Mouse (Mus musculus): Measurements from ENCODE around the gene Rbm4b. TPM values are rescaled to one million over a fixed set of nuclear protein-coding genes. Genes with fewer than 3 reads are reported as not detected.

Gene Rbm4b
- polyA plus RNA-seq, 1 experiment from 2014 or later = 155 TPM

GRCm38 (mm10) chr19:4786313-4786712, 30.0 kb downstream of the Rbm4b start:
- H3K4me1 ChIP-seq = peaks cover 33% of the 10 kb centered on the region
- H3K9ac ChIP-seq = no peak overlapping the region
- no peaks in the 10 kb centered on the region for H3K27me3 ChIP-seq
- no peak overlapping the region for H3K27ac ChIP-seq
- no peaks in the 10 kb centered on the region for H3K9me3 ChIP-seq (replicated peaks)
- H3K36me3 ChIP-seq = peaks cover 72% of the 10 kb centered on the region
- H3K4me3 ChIP-seq = no peak overlapping the region
- WGBS = 97% methylated on average over 2 of the region's 2 CpGs
- H3K4me2 ChIP-seq (replicated peaks) = no peak overlapping the region
- ATAC-seq (ENCODE audit: low FRiP score) = no peak

GRCm38 (mm10) chr19:4793281-4793830, 37.1 kb downstream of the Rbm4b start:
- H3K27ac ChIP-seq = peak overlapping the region; percentile 80
- H3K27me3 ChIP-seq = no peaks in the 10 kb centered on the region
- no peaks in the 10 kb centered on the region for H3K9me3 ChIP-seq (replicated peaks)
- peaks cover 40% of the 10 kb centered on the region for H3K4me1 ChIP-seq
- 3% methylated on average over 16 of the region's 16 CpGs for WGBS
- H3K4me3 ChIP-seq = peak overlapping the region; percentile 73
- H3K4me2 ChIP-seq (replicated peaks) = peak overlapping the region; percentile 68
- peak overlapping the region; percentile 79 for H3K9ac ChIP-seq
- H3K36me3 ChIP-seq = peaks cover 31% of the 10 kb centered on the region
- peak; percentile 57; the same call in 1 of the 2 replicates for ATAC-seq (ENCODE audit: low FRiP score)

DNA sequence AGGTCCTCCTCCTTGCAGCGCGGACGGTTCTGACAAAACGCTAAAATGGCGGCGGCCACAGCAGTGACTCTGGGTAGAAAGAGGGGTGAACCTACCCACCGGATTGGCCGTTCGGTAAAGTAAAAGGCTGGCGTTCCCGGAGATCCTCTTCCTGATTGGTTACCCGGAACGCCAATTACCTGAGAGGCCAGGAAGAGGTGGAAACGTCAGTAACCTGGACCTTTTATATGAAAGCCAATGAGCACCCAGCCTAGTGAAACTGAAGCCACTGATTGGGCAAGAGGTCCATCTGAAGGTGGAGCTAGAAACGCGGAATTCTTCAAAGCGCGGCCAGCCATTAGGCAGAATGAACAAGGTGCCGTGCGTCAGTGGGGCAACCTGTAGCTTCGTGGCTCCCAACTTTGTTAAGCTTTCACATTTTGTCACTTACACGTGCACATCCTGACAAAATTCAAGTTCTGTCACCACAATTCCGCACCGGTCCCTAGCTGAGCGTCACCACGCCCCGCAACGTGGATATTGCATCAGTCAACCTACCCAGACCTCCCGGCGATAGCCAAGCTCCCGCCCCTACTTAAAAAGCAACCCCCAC, 37.6 kb downstream of the Rbm4b start, which contains the start of gene Rbm4:
Gene Rbm4 (minus strand): TSS at position 71 of the 592 bp plus-strand sequence.
- H3K36me3 ChIP-seq = peaks cover 35% of the 10 kb centered on the region
- peaks cover 39% of the 10 kb centered on the region for H3K4me1 ChIP-seq
- peak; percentile 99 for ATAC-seq (ENCODE audit: low FRiP score)
- H3K9me3 ChIP-seq (replicated peaks) = no peaks in the 10 kb centered on the region
- peak within 1 kb of the TSS; percentile 80 for H3K27ac ChIP-seq
- H3K4me2 ChIP-seq (replicated peaks) = peak within 1 kb of the TSS; percentile 68
- peak within 1 kb of the TSS; percentile 79 for H3K9ac ChIP-seq
- H3K27me3 ChIP-seq = no peaks in the 10 kb centered on the region
- peak within 1 kb of the TSS; percentile 73 for H3K4me3 ChIP-seq
- under 1% methylated on average over 31 of the region's 31 CpGs for WGBS

DNA sequence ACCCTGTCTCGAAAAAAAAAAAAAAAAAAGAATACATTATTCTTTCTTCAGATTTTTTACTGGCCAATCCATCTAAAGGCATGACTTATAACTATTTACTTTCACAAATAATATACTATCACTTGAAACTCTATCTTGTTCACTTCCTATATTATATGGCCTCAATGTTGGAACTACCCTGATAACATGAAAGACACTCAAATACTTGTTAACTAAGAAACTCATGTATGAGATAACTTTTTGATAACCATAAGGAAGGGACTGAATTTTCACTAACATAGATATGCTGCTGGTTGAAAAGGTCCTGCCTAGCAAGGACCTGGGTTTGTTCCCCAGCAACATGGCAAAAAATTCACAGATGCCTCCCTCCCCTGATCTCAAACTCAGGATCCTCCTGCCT, 39.6 kb downstream of the Rbm4b start:
- Histone ChIP-seq H3K4me3 (no peak overlapping the region), H3K4me2 (replicated peaks) (no peak overlapping the region), H3K27ac (no peak overlapping the region), H3K36me3 (peaks cover 46% of the 10 kb centered on the region), H3K4me1 (peaks cover 20% of the 10 kb centered on the region), H3K27me3 (no peaks in the 10 kb centered on the region), H3K9ac (no peak overlapping the region), H3K9me3 (replicated peaks) (no peaks in the 10 kb centered on the region)
- WGBS = 69% methylated on average over 1 of the region's 1 CpGs
- no peak for ATAC-seq (ENCODE audit: low FRiP score)

- H3K4me3 ChIP-seq = no peak overlapping the region
- H3K9ac ChIP-seq = no peak overlapping the region
- H3K27ac ChIP-seq = no peak overlapping the region
- H3K36me3 ChIP-seq = peaks cover 53% of the 10 kb centered on the region
- H3K4me2 ChIP-seq (replicated peaks) = no peak overlapping the region
- H3K9me3 ChIP-seq (replicated peaks) = no peaks in the 10 kb centered on the region
- H3K27me3 ChIP-seq = no peaks in the 10 kb centered on the region
- WGBS = 98% methylated on average over 2 of the region's 2 CpGs
- peaks cover 5% of the 10 kb centered on the region for H3K4me1 ChIP-seq
- ATAC-seq (ENCODE audit: low FRiP score) = no peak
Observed at GRCm38 (mm10) chr19:4797846-4798245, 41.5 kb downstream of the Rbm4b start.

GRCm38 (mm10) chr19:4799083-4799482, 42.8 kb downstream of the Rbm4b start:
- H3K36me3 ChIP-seq = peaks cover 65% of the 10 kb centered on the region
- H3K4me3 ChIP-seq = no peak overlapping the region
- H3K9ac ChIP-seq = no peak overlapping the region
- peaks cover 13% of the 10 kb centered on the region for H3K4me1 ChIP-seq
- no peak overlapping the region for H3K27ac ChIP-seq
- H3K9me3 ChIP-seq (replicated peaks) = no peaks in the 10 kb centered on the region
- whole genome bisulfite sequencing = 96% methylated on average over 5 of the region's 5 CpGs
- no peak for ATAC-seq (ENCODE audit: low FRiP score)
- H3K27me3 ChIP-seq = no peaks in the 10 kb centered on the region
- no peak overlapping the region for H3K4me2 ChIP-seq (replicated peaks)

- Histone ChIP-seq H3K27me3 (no peaks in the 10 kb centered on the region), H3K4me1 (peaks cover 9% of the 10 kb centered on the region; the same call in 1 of the 2 replicates), H3K4me2 (replicated peaks) (no peak overlapping the region), H3K9ac (no peak overlapping the region), H3K36me3 (peaks cover 59% of the 10 kb centered on the region), H3K4me3 (no peak overlapping the region), H3K27ac (no peak overlapping the region), H3K9me3 (replicated peaks) (no peaks in the 10 kb centered on the region)
- 90% methylated on average over 7 of the region's 7 CpGs for WGBS
- ATAC-seq (ENCODE audit: low FRiP score) = no peak; the same call in 1 of the 2 replicates
Observed at GRCm38 (mm10) chr19:4802691-4803091, 46.4 kb downstream of the Rbm4b start.

DNA sequence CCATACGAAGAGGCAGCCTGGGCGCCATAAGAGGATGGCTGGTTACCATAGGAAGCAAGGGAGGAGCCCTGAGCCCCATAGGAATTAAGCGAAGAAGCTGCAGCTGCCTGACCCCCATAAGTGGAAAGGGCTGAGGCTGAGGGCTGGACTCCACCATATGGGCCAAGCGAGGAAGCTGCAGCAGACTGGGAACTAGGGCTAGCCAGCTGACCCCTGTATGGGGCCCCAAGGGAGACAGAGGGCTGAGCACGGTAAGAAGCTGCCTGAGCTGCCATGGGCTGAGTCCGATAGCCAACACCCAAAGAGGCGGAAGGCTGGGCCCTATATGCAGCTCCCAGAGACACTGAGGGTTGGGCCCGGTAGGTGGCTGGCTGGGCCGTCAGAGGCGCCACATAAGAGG, 47.0 kb downstream of the Rbm4b start:
- Histone ChIP-seq H3K9ac (no peak overlapping the region), H3K4me3 (no peak overlapping the region), H3K27ac (no peak overlapping the region), H3K4me2 (replicated peaks) (no peak overlapping the region), H3K4me1 (peaks cover 15% of the 10 kb centered on the region), H3K36me3 (peaks cover 55% of the 10 kb centered on the region), H3K9me3 (replicated peaks) (no peaks in the 10 kb centered on the region), H3K27me3 (no peaks in the 10 kb centered on the region)
- WGBS = 79% methylated on average over 10 of the region's 10 CpGs
- no peak for ATAC-seq (ENCODE audit: low FRiP score)

GRCm38 (mm10) chr19:4810309-4810708, 54.0 kb downstream of the Rbm4b start:
- 0% methylated on average over 14 of the region's 14 CpGs for WGBS
- no peaks in the 10 kb centered on the region for H3K27me3 ChIP-seq
- ATAC-seq (ENCODE audit: low FRiP score) = no peak
- H3K9ac ChIP-seq = peak overlapping the region; percentile 82
- H3K4me2 ChIP-seq (replicated peaks) = peak overlapping the region; percentile 96
- H3K4me3 ChIP-seq = peak overlapping the region; percentile 81
- peaks cover 22% of the 10 kb centered on the region for H3K4me1 ChIP-seq
- peak overlapping the region; percentile 93; the same call in 1 of the 2 replicates for H3K27ac ChIP-seq
- no peaks in the 10 kb centered on the region for H3K36me3 ChIP-seq
- no peaks in the 10 kb centered on the region for H3K9me3 ChIP-seq (replicated peaks)

DNA sequence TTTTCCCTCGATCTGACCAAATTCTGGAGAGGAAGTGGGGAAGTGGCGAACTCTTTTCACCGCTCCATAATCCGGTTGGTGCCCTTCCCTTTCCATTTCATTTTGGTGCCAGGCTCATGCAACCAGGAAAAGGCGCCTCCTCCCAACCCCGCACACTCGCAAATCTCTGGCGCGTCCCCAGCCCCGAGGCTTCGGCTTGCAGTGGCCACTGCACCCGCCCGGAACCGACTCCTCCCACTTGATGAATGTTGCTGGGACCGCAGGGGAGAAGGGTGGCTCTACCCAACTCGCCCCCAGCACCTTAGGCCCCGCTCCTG, 54.4 kb downstream of the Rbm4b start:
- H3K9ac ChIP-seq = peak overlapping the region; percentile 82
- H3K4me3 ChIP-seq = peak overlapping the region; percentile 81
- under 1% methylated on average over 17 of the region's 17 CpGs for WGBS
- H3K4me2 ChIP-seq (replicated peaks) = peak overlapping the region; percentile 96
- no peak for ATAC-seq (ENCODE audit: low FRiP score)
- H3K9me3 ChIP-seq (replicated peaks) = no peaks in the 10 kb centered on the region
- H3K4me1 ChIP-seq = peaks cover 22% of the 10 kb centered on the region
- H3K36me3 ChIP-seq = no peaks in the 10 kb centered on the region
- peak overlapping the region; percentile 93 for H3K27ac ChIP-seq
- no peaks in the 10 kb centered on the region for H3K27me3 ChIP-seq

- peak; percentile 99 for ATAC-seq (ENCODE audit: low FRiP score)
- Histone ChIP-seq H3K4me2 (replicated peaks) (peak within 1 kb of the TSS; percentile 96), H3K27me3 (no peaks in the 10 kb centered on the region), H3K4me3 (peak within 1 kb of the TSS; percentile 81), H3K36me3 (no peaks in the 10 kb centered on the region), H3K9me3 (replicated peaks) (no peaks in the 10 kb centered on the region), H3K27ac (peak within 1 kb of the TSS; percentile 93), H3K9ac (peak within 1 kb of the TSS; percentile 82), H3K4me1 (peaks cover 22% of the 10 kb centered on the region)
- WGBS = under 1% methylated on average over 83 of the region's 83 CpGs
Observed at GRCm38 (mm10) chr19:4811063-4811908, 55.0 kb downstream of the Rbm4b start, which contains the start of the genes Gm21992 and Rbm14. Gene Gm21992, minus strand, starts transcription at chr19:4811612. Gene Rbm14, minus strand, starts transcription at chr19:4811634.

GRCm38 (mm10) chr19:4811909-4812242, 55.6 kb downstream of the Rbm4b start:
- Histone ChIP-seq H3K36me3 (no peaks in the 10 kb centered on the region), H3K4me2 (replicated peaks) (peak overlapping the region; percentile 96), H3K9me3 (replicated peaks) (no peaks in the 10 kb centered on the region), H3K4me3 (peak overlapping the region; percentile 81), H3K27me3 (no peaks in the 10 kb centered on the region), H3K9ac (peak overlapping the region; percentile 82), H3K4me1 (peaks cover 22% of the 10 kb centered on the region), H3K27ac (peak overlapping the region; percentile 93)
- peak; percentile 36; the same call in 1 of the 2 replicates for ATAC-seq (ENCODE audit: low FRiP score)
- WGBS = 7% methylated on average over 12 of the region's 12 CpGs
